Mouse (Mus musculus) ovary, postnatal 14 days (tissue): ENCODE results near the gene Rem1.

Experiments used
- DNase-seq: peaks from one replicate; pipeline ENCODE4 v3.0.0; 2022; ENCODE audit warnings: low spot score

Gene Rem1

DNA sequence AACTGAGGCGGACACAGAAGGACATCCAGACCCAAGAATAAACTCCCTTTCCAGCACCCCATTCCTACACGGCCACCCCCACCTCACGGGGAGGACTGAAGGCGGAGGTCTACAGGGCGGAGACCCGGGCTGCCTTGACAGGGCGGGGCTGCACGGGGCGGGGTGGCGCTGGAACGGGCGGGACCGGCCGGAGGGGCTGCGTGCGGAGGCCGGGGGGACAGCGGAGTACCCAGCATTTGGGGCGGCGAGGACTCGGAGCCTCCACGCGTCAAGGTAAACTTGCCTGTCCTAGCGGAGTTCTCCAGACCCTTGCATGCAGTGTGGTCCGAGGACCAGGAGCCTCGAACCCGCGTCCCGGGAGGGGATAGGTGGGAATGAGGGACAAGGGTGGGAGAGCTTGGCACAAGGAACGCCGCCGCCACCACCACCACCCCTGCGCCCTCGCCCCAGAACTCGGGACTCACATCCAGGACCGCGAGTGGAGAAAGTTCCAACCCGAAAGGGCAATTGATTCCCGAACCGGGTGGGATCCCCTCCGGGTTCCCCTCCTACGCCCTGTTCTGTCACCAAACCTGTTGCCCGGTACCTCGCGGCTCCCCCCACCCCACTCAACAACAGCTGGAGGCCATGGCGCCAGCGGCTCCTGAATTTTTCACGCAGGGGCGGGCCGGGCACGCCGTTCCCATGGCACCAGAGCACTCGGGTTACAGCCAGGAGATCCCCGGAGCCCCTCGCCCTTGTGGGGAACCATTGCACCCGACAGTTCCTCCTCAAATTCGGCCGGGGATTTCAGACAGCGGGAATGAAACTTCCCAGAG, at the start of gene Rem1:
Gene Rem1 (plus strand): TSS at position 178 of the 818 bp plus-strand sequence.
- no peak for DNase-seq

DNA sequence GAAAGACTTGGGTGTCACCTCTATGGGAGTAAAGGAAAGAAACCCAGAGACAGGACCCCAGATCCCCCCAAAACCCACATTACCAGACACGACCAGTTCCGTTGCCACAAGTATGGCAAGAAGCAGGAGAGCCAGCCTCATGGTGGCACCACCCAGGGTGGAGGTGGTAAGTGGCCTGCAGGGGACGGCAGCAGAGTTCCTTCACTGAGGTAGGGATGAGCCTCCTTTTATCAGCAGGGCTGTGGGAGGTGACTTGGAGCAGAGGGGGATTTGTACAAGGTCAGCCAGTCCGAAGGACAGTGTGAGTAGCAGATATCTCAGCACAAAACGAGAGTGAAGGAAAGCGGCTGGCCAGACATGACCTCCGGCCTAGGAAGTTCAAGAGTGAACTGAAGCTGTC, 46.6 kb upstream of the Rem1 start, which contains the start of gene Defb19:
Gene Defb19 (minus strand): TSS at position 206 of the 400 bp plus-strand sequence.
- no peak for DNase-seq

DNA sequence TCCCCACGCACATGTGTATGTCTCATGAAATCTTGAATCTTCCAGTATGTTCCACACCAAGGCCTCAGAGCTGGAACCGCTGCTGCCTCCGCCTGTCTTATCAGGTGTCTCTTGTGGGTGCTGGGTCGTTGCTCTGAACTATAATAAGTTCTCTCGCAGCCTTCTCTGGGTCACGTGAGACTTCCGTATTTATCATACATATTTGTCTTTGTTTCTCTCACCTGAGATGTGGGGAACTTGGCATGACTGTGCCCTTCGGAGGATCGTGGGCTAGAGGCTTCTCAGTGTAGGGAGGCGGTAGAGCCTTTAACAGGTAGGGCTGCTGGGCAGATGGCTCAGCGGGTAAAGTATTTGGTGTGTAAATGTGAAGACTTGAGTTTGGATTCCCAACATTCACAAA, 46.1 kb upstream of the Rem1 start:
- DNase-seq: no peak

DNA sequence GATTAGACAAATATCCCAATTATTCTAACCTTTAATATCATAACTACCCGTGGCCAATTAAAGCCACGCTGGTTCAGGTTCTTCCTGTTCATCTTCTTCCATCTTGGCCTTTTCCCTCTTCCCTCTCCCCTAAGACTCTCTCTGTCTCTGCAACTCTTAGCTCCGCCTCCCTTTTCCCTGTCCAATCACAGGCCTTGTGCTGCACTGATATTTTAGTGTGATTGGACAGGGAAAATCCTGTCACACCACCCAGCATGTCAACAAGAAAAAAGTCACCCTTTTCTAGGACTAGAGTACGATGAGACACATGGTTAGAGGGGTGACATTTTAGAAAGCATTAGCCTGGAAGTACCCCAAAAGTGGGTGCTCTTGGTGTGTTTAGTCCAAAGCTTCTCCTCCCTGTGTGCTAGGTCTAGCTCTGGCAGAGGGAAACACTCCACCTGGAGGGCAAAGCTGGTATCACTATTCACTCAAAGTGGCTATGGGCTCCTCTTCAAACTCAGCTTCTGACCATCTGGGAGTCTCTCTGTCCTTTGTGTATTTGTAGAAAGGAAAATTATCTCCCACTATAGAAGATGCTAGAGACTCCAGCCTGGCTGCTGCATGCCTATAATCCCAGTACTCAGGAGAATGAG, 39.7 kb upstream of the Rem1 start:
- DNase-seq: no peak

DNA sequence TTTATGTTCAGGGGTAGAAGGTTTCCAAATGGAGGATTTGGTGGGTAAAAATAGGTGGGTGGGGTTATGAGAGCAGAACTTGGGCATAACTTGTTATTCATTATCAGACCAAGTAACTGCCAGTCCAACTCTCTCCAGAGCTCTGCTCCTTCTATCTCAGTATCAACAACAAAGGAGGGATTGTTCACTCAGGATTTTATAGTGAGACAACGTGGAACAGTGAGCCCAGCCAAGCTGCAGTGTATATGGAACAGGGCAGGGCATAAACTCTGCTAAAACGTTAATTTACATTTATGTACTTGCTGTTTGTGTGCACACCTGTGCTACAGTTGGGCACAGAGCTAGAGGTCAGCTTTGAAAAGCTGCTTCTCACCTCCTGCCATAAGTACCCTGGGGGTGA, 38.3 kb upstream of the Rem1 start:
- DNase-seq: no peak

DNA sequence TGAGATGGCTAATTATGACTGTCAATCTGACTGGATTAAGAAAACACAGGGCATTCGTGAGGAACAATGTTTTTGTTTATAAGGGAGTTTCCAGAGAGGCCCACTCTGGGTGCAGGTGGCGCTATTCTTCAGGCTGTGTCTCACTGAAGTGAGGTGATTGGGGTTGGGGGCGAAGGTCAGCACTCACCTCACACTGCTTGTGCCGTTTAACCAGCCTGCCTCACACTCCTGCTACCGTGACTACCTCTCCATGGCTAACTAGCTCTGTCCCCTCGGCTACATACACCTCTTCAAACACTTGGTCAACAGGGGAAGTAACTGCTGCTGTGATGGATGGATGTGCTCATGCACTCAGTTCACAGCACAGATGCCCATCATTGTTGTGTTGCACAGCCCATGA, 37.7 kb upstream of the Rem1 start:
- DNase-seq: no peak

DNA sequence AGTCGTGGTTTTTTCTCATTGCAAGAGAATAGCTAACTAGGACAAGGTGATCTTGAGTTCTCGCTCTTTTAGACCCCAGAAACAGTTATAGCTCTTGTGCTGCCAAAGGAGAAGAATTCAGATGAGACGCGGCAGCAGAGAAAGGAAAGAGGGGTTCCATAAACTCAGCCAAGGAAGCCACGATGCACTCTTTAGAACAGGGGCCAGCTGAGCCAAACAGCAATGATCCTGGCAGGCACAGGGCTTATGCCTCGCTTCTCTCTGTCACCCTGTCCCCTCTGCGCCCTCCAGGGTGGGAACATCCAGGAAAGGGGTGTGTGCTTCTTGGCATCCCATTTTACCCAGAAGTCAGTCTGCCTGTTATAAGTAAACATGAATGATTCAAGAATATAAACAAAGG, 27.5 kb upstream of the Rem1 start, which contains the start of gene Defb45:
Gene Defb45 (minus strand): TSS at position 101 of the 400 bp plus-strand sequence.
- no peak for DNase-seq

DNA sequence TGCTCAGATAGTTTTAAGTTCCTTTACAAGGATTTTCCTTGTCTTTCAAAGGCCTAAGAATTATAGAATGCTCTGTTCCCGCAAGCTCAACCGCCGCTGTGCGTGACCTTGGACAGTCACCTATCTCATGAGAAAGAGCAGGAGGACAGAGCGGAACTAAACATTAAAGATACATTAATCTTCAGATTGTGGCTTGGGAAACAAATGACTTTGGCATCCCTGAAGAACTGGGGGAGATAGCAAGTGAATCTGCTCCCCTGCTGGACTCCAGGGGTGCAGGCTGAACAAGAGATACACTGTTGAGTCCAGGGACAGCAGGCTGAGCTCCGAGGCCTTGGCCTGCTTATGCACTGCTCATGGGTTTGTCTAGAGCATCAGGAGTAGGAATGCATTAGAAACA, 26.7 kb upstream of the Rem1 start:
- no peak for DNase-seq

DNA sequence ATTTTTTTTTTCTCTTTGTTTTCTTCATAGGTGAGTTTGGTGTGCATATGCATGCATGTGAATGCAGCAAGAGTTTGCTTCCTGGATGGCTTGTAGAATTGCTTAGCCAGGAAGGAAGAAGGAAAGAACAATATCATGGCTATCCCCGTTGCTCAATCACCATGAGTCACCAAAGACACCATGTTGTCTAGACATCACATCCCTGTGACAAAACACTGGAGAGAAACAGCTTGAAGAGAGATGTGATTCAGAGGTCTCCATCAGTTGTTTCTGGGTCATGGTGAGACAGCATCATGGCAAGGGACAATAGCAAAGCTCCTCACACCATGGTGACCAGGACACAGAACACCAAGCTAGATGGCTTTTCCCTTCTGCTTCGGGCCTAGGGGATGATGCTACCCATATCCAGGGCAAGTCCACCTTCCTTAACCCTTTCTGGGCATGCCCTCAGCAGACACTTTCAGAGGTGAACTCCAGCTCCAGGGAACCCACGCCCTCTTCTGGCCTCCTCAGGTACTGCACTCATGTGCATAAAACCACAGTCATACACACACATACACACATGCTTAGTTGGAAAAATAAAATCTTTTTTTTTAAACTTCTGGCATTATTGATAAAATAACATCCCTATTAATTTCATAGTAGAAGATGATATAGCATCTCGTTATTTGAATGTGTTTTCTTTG, 25.3 kb upstream of the Rem1 start:
- no peak for DNase-seq

DNA sequence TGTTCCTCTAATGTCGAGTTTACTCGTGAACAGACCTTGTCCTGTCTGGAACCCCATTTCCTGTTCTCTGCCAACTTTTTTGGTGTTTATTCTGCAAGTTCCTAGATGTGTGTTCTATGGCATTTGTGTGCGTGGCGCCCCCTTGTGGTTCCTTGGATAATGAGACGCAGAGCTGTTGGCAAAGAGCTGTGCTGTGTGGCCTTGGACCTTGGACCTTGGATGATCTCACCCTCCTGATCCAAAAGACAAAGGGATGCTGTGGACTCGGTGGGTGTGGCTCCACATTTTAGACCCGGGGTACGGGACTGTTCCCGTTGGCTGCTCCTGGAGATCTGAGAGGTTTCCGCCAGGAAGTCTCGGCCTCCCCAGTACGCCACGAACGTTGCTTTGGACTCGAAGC, 22.7 kb upstream of the Rem1 start, which contains the start of gene Defb36:
Gene Defb36 (plus strand): TSS at position 271 of the 400 bp plus-strand sequence.
- DNase-seq: no peak

DNA sequence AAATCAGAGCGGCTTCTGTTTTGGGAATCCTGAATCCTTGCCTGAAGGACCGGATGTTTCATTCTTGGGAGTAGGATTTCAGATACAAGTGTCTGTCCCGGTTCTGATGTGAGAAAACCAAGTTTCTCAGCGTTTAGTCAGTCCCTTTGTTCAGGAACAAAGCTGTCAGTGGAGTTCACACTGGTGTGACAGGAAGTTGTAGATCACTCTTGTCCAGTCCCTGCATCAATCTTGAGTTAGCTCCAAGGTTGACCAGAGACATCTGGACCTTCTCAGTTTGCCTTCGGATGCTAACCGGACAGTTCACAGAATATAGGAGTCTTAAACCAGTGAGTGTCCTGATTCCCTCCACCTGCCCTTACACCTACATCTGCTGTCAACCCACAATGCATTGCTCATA, 19.0 kb upstream of the Rem1 start:
- DNase-seq: no peak

DNA sequence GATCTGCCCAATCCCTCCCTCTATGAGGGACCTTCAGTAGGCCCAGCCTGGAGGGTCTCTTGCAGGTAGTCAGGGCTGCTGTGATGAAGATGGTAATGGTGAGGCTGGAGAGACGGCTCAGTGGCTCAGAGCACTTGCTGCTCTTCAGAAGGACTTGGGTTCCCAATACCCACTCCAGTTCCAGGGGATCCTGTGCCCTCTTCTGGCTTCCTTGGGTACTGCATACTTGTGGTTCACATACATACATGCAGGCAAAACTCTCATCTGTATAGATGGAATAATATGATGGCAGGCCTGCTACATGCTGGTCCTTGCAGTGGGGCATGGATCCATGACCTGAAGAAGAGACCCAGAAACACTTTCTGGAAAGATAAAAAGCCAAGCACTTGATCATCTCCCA, 18.0 kb upstream of the Rem1 start:
- no peak for DNase-seq

DNA sequence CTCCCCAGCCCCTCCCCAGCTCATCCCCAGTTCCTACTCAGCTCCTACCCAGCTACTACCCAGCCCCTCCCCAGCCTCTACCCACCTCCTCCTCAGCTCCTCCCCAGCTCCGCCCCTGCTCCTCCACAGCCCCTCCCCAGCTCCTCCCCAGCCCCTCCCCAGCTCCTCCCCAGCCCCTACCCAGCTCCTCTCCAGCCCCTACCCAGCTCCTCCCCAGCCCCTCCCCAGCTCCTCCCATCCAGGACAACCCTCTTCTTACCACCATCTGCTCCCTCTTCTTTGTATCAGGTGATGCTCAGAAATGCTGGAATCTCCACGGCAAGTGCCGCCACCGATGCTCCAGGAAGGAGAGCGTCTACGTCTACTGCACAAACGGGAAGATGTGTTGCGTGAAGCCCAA, 14.6 kb upstream of the Rem1 start:
- DNase-seq: no peak

DNA sequence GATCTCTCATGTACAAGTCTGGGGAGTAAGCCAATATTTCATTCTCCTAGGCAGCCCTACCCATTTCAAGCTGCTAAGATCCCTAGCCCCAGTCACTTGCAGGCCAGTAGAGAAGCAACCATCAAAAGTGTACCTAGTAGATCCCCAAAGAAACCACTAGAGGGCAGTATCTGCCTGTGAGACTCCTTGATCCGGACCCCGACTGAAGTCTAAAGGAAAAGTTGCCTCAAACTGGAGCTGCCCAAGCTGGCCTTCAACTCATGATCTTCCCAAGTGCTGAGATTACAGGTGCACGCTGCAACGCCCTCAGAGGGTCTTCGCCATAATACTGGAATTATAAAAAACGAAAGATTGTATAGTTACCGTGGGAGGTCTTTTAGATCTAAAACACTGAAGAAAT, 11.2 kb upstream of the Rem1 start:
- DNase-seq: peak; percentile 55

DNA sequence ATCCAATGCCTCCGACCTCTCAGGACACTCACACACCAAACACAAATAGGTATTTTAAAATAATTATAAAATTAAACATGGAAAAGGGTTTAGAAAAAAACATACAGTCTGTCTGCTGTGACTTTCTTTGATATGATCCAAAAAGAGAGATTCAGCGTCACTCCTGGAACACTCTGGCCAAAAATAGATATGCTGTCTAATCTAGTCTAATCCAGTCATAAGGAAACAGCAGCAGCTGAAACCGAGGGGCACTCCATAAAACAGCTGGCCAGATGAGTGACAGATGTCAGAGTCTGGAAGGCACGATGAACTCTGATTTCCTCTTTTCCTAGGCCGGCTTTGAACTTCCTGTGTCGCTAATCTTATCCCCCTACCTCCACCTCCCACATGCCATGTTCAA, 10.3 kb upstream of the Rem1 start:
- DNase-seq: no peak

DNA sequence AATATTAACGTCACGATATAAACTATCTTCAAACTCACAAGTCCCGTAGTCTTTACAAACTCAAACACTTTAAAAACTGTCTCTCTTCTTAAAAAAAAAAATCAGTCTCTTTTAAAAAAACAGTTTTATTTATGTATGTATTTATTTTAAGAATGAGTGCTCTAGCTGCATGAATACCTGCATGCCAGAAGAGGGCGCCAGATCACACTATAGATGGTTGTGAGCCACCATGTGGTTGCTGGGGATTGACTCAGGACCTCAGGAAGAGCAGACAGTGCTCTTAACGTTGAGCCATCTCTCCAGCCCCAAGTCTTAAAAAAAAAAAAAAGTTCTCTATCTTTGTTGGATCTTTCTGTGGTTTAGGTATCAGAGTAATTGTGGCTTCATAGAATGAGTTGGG, 9.4 kb upstream of the Rem1 start:
- DNase-seq: no peak

DNA sequence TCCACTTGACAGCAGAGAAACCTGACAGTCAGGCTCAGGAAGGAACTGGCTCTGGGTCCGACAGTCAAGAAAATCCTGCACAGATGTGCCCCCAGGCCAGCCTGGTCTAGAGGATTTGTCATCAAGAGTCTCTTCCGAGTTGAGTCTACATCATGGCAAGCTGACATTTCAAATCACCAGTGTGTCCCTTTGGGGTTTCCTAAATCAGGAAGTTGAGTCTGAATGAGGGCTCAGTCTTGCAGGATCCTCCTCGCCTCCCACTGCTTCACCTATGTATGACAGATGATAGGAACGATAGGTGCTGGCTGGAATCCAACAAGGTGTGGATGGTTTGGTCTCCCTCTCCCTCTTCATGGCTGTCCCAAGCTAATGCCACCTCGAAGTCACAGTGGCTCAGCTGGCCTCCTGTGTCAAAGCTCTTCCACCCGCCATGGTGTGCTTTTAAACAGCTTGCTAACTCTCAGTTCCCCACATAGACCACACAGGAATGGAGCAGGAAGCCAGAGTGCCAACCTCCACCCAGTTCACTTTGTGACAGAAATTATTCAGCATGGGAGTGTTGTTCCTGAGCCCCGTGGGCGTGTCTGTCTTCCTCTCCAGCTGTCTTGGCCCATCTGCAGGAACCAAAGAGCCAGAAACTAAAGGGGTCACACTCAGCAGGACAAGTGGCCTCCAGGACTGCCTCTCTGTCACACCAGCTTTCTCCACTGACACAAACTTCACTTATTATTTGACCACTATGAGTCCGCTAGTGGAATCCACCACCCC, 6.2 kb upstream of the Rem1 start:
- DNase-seq: no peak

DNA sequence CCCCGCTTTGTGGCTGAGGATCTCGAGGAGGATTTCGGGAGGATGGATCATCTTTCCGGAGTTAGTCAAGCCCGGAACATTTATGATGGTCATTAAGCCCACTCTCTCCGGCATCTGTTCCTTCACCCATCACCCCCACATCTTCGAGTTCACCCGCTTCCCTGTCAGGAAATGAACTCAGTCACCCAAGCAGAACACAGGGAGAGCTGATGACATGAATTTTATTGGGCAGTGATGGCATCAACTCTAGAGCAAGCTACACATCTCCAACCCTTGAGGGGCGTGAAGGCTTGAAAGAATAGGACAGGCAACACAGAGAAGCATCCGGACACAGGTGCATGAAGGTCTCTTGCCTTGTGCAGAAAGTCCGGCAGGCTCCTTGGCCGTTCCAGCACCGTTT, 4.6 kb upstream of the Rem1 start:
- DNase-seq: no peak

DNA sequence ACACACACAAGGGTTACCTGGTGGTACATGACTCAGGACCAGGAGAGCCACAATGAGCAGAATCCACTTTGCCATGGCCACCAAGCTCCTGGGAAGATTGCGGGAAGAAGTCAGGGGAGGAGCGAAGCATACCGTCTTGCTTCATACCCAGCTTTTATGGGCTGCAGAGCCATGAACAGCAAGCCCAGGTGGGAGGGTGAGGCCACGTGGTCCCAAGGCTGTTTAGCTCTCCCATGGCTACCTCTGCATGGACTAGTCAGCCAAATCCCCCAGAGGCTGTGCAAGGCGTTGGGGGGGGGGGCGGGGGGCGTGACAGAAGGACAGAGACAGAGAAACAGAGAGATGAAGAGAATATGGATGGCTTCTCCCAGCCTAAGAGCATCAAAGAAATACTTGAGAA, 3.8 kb upstream of the Rem1 start, which contains the start of gene Defb25:
Gene Defb25 (minus strand): TSS at position 101 of the 400 bp plus-strand sequence.
- no peak for DNase-seq

DNA sequence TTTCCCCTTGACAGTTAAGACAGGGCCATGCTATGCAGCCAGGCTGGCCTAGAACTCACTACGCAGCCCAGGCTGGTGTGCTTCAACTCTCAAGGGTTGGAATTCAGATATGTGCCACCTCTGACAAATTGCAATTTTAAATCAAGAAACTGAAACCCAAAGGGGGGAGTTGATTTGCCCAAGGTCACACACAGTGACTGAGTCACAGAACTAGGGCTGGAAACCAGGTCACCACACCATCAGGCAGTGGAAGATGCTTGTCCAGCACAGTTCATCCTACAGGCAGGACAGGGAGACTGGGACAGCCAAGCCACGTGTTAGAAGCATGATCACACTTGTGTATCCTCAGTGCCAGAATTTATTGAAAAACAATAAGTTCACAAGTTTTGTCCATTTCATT, 2.2 kb upstream of the Rem1 start:
- DNase-seq: no peak

DNA sequence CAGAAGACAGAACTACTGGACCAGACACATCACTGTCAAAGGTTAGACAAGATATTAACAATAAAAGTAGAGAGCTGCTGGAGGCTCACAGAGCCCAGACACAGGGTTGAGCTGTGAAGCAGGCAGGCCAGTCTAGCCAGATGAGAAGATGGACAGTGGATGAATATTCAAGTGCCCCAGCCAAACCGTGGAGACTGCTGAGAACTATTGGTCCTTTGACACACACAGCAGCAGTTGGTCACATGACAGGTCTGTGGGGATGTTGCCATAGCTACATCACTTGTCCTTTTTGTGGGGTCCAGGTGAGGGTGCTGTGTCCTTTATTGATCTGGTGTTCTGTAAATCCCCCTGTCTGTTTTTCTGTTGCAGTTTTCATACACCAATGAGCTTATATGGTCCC, 1.5 kb upstream of the Rem1 start:
- no peak for DNase-seq

DNA sequence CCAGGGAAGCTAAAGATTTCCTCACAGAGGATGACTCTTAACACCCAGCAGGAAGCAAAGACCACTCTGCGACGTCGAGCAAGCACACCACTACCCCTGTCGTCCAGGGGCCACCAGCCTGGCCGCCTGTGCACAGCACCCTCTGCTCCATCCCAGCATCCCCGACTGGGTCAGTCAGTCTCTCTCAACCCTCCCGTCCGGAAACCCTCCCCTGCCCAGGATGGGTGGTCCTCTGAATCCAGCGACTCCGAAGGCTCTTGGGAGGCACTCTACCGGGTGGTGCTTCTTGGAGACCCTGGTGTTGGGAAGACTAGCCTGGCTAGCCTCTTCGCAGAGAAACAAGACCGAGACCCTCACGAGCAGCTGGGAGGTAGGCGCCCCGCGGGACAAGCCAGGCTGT, 1.3 kb downstream of the Rem1 start:
- no peak for DNase-seq
